Mouse (Mus musculus): Measurements from ENCODE around the gene Crebl2.

GRCm38 (mm10) chr6:134830776-134831175 lies 822 bp downstream of the Crebl2 start:
- no peak for TF ChIP-seq USF1 (IDR thresholded peaks at IDR 0.05; ENCODE audit: low read depth, low read length)
- no peak for TF ChIP-seq POLR2A (IDR thresholded peaks at IDR 0.05; ENCODE audit: low read depth, low read length)
- no peak for TF ChIP-seq TBP (conservative IDR thresholded peaks at IDR 0.05; ENCODE audit: low read depth, low read length)
- no peak for TF ChIP-seq ZKSCAN1 (IDR thresholded peaks at IDR 0.05; ENCODE audit: borderline replicate concordance, low read depth, low read length)
- TF ChIP-seq CTCF (conservative IDR thresholded peaks at IDR 0.05 in 1 of 2, IDR thresholded peaks at IDR 0.05 in 1 of 2; ENCODE audit: low read depth in 2 of 2, low read length in 2 of 2) = no peak
- no peak for TF ChIP-seq ELF1 (IDR thresholded peaks at IDR 0.05; ENCODE audit: low read depth, low read length)
- TF ChIP-seq ZMIZ1 (IDR thresholded peaks at IDR 0.05; ENCODE audit: low read depth, low read length) = no peak
- TF ChIP-seq PAX5 (IDR thresholded peaks at IDR 0.05; ENCODE audit: low read length) = no peak
- no peak for TF ChIP-seq ETS1 (conservative IDR thresholded peaks at IDR 0.05; ENCODE audit: low read depth, low read length)
- no peak for TF ChIP-seq EP300 (IDR thresholded peaks at IDR 0.05; ENCODE audit: low read length)
- no peak for TF ChIP-seq RCOR1 (conservative IDR thresholded peaks at IDR 0.05; ENCODE audit: low read depth, low read length)

Measured in CH12.LX (cell line).